Mouse (Mus musculus) heart, adult 2 months (tissue): ENCODE results near the gene Myh7.

ENCODE experiments used
- CTCF ChIP-seq: fragments of 200-600 bp; IDR thresholded peaks from 2 replicates; pipeline ENCODE4 v1.8.1; 2022; ENCODE audit warnings: antibody characterized with exemption, mild to moderate bottlenecking, moderate library complexity
- POLR2A ChIP-seq: fragments of 200-500 bp; IDR thresholded peaks from 2 replicates; pipeline ENCODE4 v1.6.1; 2011; ENCODE audit warnings: mild to moderate bottlenecking, low read depth, low read length, control low read depth; ENCODE audit not compliant: insufficient read depth

DNA sequence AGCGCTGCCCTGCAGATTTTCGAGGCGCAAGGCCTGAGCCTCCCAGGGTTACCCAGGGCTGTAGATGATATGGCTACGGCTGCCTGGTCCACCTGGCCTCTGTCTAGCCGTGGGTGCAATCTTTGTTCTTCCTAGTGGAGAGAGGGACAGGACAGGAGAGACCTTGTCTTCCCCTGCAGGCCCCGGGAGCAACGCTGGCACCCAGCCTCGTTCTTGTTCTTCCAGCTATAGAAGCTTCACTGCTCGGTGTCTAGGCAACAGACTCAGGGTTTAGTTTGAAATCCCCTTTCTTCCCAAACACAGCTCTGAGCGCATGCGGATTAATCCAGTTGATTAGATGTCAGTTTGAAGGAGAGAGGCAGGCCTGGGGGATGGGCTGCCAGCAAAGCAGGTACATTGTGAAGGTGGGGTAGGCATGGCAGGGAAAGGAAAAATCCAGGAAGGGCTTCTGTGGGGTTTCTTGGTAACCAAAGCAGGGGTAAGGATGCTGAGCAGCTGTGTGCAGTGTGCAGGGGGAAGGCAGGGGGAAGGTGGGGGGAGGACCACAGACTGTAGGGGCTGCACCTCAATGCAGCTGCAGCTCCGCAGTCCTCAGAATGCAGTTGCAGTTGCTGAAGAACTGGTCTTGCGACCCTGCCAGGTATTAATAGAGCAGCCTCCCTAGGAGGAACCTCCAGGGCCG lies 1.2 kb upstream of the Myh7 start:
- TF ChIP-seq CTCF: no peak
- TF ChIP-seq POLR2A: peak; percentile 74
